Mouse (Mus musculus): ENCODE results near the gene Lce1l.
A peak's percentile ranks its signal among the peaks of the same experiment; 100 is the strongest.
"Not testable (repeated sequence)": the region's sequence is repeated elsewhere in the genome, so short reads cannot be mapped to it uniquely, and the experiment has no call there.

Lce1l gene

DNA sequence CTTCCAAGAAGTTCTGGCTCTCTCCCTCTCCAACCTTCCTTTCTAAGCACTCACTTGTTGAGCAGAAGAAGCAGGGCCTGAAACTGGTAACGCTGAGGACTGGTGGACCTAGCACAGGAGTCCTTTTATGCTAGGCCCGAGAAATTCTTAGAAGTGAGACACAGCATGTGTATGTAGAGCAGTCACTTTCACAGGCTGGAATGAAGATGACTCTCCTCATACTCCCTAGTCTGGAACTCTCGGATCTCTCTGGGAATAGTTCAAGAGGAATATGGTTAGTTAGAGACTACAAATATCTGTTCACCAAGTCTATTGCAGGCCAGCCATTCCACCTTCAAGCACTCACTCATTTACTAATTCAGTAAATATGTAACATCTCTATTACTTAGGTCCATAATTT, at the start of gene Lce1l:
Lce1l (minus strand) TSS at position 101 of the 400 bp plus-strand sequence.
- no peak for DNase-seq (ENCODE audit: low spot score in 2 of 2)

DNA sequence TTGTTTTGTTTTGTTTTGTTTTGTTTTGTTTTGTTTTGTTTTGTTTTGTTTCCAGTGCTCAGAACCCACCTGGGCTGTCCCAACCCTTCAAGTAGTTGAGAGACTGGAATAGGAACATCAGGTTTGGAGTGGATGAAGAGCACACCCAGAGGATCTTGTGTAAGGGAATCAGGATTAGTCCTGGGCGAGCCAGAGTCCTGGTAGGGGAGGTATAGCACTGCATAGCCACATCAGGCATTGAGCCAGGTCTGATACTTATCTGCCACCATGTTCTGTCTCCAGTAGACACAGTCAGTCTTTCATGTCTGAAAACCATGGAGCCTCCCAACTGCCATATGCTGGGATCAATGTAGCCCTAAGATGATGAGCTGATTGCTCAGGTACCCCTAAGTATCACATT, 43.4 kb upstream of the Lce1l start:
- no peak for DNase-seq (ENCODE audit: low spot score in 2 of 2)

DNA sequence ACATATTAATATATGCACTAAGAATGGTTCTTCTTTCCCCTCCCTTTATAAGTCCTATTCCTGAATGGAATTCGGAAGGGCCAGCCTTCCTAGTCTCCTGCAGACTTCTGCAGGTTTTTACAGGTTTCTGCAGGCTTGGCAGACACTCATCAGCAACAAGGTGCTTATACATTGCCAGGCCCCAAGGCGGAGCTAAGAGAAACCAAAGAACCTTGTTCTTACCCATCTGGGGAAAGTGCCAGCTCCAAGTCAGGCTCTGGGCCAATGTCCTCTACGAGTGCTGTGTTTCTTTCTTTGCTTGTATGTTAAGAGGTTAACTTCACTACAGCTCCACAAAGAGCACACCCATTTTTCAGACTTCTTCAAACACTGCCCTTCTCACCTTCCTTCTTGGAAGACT, 43.0 kb upstream of the Lce1l start:
- no peak for DNase-seq (ENCODE audit: low spot score in 2 of 2)

DNA sequence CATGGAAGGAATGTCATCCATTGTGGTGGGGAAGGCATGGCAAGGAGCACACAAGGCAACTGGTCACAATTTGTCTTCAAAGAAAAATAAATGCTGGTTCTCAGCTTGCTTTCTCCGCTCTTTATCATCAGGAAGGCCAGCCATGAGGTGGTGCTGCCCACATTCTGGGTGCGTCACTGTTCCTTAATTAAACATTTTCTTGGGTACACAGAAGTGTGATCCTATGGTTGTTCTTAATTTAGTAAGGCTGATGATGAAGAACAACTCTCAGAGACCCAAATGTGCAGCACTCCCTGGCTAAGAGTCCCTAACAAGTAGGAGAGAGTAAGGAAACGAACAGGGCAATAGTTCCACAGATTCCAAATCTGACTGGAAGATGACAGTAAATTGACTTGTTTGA, 23.1 kb upstream of the Lce1l start:
- peak; percentile 2 to 10 for DNase-seq (ENCODE audit: low spot score in 2 of 2)

DNA sequence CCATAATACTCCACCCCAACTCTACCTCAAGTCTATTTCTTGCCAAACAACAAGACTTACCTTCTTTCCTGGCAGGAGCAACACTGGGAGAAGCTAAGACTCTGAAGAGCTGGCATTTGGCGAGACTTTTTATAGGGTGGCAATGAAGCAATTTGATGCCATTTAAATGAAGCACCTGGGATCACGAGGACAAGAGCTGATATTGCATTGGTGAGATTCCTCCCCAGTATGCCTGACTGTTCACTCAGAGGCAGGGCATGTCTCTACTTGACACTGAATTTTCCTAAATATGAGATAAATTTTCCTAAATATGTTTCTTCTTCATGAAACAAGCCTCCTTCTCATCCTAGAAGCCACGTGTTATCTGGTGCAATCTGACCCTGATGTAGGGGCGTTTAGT, 19.0 kb upstream of the Lce1l start, which contains the start of gene 2310050C09Rik:
2310050C09Rik (minus strand) TSS at position 101 of the 400 bp plus-strand sequence.
- no peak for DNase-seq (ENCODE audit: low spot score in 2 of 2)

DNA sequence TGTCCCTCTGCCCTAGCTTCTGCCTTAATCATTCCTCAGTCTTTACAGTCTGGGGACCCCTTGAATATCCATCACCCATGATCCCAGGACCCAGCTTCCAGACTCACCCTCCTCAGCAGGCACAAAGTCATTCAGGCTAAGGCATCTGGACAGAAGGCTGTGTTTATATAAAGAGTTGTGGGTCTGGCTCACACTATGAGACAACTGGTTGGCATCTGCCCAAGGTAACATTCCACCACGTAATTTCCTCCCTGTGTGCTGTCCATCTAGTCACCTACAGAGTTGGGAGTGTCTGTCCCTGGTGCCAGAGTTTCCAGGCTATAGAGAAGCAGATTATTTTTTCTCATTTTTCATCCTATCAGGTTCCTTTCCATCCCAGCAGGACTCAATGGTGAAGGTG, 24.0 kb downstream of the Lce1l start, which contains the start of gene Kprp:
Kprp (minus strand) TSS at position 140 of the 400 bp plus-strand sequence.
- DNase-seq (ENCODE audit: low spot score in 2 of 2), result no peak

DNA sequence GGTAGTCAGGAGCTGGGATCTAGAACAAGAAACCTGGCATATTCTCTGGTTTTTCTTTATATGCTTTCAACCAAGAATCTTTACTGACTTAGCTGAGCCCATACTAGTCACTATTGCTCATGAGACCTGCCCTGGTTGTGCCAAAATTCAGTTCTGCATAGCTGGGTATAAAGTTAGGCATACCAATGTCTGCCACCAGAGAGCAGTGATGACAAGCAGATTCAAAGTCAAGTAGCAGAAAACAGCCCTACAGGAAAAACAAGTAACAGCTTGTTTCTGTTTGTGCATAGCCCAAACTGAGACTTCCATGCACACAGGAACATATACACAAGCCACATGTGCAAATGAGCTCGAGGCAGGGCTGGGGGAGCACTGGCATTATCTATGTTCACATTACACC, 25.3 kb downstream of the Lce1l start:
- no peak for DNase-seq (ENCODE audit: low spot score in 2 of 2)

DNA sequence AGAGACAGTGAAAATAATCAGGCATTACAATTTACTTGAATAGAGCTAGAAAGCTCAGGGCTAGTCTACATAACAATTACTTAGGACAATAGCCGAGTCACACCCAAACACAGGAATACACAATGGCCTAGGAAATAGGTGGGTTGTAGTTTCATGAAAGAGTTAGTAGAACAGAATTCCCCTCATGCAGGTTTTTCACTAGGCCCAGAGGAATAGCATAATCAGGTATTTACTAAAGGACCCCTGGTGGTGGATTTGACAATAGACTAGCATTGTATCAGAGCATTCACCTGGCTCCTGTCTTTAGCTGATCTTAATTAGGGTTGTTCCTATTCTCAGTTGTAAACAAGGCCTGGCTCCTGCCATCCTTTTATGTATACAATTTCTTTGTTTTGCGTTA, 35.0 kb downstream of the Lce1l start:
- DNase-seq (ENCODE audit: low spot score in 2 of 2), result not testable (repeated sequence)

DNA sequence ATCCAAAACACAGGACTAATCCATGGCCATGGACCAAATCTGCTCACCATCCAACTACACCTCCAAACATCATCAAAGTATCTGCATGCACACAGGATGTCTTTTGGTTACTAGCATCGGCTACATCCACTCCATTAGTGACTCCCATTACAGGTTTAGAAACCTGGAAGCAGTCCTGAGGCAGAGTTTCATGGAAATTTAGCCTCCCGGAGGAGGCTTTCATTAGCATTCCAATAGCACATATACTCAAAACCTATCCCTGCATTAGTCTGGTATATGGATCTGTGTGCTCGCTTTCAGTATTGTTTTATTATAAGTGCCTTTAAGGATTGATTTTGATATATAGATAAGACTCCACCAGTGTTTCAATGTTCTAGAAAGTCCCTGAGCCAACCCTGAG, 35.5 kb downstream of the Lce1l start:
- DNase-seq (ENCODE audit: low spot score in 2 of 2), result no peak

DNA sequence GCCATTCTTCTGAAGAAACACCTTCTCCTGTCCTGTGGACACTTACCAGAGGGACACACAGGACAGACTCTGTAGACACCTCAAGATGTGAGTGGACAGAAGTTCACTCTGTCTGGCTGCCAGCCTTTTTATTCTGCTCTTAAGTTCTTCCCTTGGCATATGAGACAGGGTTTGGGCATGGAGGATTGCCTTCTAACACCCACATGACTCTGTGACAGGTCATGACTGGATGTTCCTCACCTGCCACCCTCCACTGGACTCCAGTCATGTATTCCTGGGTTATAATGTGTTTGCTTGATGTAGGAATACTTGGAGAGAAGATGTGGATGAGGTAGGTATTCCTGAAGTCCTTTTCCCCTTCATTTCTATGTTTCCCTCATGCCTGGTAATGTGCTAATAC, 43.3 kb downstream of the Lce1l start, which contains the start of gene Lce1k:
Lce1k (minus strand) TSS at position 101 of the 400 bp plus-strand sequence.
- DNase-seq (ENCODE audit: low spot score in 2 of 2), result no peak

Measured in right cerebral cortex, postnatal 36 days (tissue).